Mouse (Mus musculus): ENCODE results near the gene Ccdc194.

The Ccdc194 gene

DNA sequence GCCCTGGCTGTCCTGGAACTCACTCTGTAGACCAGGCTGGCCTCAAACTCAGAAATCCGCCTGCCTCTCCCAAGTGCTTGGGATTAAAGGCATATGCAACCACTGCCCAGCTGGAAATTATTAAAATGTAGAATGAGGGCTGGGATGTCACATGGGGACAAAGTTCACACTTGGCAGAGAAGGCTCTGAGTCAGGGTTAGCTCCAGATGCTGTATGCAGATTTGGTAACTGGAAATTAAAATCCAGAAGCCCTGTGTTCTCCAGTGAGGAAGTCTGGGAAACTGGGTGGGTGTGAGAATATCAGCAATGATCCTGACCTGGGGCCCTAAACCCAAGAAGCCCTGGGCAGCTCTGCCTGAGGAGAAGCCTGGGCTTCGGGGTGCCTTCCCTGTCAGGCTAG, 16.2 kb downstream of the Ccdc194 start:
- peak; percentile 61 for DNase-seq (ENCODE audit: low spot score)

DNA sequence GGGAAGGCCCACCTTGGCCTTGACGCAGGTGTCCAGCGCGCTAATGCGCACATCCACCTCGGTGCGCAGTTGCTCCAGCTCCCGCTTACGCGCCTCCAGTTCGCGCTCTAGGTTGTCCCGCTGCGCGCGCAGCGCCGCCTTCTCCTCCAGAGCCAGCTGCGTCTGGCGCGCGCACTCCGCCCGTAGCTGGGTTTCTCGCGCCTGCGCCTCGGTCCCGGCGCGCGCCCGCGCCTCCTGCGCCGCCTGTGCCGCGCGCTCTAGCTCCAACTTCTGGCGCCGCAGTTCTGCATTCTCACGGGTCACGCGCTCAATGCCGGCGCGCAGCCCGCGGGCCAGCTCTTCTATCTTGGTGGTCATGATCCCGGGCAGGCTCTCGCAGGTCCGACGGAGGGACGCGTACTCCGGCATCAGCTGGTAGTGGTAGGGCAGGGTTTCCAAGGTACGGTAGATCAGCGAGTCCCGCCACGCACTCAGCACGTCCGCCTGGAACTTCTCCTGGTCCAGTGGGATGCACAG, 17.9 kb downstream of the Ccdc194 start:
- peak; percentile 85 for DNase-seq (ENCODE audit: low spot score)

DNA sequence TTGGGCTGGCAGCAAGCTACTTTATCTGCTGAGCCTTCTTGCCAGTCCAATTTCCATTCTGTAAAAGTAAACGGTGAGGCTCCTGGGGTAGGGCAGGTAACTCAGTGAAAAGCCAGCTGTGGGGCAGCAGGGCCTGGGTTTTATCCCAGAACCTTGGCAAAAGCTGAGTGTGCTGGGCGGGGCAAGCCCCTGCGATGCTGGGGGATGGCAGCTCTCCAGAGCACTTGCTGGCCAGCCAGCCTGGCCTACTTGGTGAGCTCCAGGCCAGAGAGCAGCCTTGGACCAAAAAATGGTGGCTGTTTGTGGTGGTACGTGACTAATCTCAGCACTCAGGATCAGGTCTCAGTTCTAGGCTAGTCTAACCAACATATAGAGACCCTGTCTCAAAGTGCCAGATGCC, 19.5 kb downstream of the Ccdc194 start:
- DNase-seq (ENCODE audit: low spot score): peak; percentile 68

DNA sequence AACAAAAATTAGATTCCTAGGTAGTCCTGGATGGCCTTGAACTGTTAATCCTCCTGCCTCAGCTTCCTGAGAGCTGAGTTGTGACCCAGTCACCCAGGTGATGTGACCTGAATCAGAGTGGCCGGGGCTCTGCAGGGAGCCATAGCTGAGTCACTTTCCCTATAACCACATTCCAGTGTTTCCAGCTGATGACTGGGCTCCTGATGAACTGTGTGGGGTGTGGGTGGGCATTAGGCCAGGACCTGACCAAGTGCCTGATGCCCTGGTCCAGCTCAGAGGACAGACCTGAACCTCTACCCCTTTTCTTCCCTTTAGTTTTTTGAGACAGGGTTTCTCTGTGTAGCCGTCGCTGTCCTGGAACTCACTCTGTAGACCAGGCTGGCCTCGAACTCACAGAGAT, 20.2 kb downstream of the Ccdc194 start:
- no peak for DNase-seq (ENCODE audit: low spot score)

DNA sequence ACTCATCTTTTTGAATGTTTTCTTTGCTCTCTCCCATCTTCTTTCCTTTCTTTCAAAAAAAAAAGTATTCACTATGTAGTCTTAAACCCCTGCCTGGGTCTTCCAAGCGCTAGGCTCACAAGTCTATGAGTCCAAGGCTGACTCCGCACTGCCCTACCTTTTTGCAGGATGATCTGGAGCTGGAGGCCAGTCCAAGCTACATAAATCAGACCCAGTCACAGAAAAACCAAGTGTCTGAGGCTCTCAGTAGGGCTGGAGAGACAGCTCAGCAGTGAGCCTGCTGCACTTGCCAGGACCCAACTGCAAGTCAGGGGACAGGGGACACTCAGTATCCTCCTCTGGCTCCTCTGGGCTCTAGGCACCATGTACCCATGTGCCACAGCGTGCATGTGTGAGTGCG, 21.2 kb downstream of the Ccdc194 start:
- DNase-seq (ENCODE audit: low spot score): no peak

DNA sequence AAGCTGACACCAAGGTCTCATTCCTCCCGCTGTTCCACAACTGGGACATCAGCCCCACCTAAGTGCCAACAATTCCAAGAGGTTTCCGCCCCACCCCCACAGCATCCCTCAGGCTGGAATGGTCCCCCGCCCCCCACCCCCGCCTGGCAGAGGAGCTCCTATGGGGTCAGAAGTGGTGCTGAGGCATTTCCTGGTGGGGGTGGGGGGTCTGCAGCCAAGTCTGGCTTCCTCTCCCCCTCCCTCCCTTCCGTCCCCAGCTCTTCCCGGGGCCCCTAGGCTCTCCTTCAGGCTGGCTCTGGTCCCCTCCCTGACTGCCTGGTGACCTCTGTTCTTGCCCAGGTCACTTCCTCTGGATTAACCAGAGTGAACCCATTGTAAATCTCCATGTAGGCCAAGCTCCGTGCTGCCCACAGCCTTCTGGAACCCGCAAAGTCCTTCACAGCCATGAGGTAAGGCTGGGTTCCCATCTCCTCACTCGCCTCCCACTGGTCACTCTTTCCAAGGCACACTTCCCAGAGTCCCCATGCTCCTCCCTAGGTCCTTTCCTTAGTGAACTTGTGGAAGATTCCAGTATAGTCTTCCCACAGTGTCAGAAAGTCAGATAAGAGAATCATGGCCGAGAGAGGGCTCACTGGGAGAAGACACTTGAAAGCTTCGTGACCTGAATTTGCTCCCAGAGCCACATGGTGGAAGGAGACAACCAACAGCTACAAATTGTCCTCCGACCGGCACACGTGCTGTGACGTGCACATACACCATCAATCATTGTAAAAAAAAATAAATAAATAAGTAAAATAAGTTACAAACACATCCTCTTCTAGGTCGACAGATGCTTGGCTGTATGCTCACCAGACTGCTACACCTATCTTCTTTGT, 26.5 kb downstream of the Ccdc194 start:
- no peak for DNase-seq (ENCODE audit: low spot score)

DNA sequence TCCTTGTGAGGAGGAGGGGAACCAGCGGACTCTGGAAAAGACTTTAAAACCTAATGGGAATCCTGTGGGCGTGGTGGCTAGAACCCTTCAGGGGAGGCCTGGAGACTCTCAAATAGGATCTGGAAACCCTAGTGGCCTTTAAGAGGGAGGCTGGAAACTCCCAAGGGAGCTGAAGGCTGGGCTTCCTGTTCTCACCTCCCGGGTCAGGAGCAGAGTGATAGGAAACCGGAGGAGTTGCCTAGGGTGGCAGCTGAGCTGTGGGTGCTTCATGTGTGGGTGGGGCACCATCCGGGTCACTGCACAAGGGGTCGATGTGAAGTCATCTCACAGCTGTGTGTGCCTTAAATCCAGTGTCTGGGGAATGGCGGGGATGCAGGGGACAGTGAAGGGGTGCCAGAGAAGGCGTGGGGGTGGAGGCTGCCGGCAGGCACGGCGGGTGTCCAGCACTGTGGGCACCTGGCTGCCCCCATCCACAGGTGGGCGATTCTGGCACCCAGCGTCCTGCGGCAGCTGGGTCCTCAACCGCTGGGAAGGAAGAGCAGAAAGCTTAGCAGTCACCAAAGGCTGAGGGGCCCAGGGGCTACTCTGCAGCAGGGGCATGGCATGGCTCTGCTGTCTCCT, 27.5 kb downstream of the Ccdc194 start:
- peak; percentile 93 for DNase-seq (ENCODE audit: low spot score)

DNA sequence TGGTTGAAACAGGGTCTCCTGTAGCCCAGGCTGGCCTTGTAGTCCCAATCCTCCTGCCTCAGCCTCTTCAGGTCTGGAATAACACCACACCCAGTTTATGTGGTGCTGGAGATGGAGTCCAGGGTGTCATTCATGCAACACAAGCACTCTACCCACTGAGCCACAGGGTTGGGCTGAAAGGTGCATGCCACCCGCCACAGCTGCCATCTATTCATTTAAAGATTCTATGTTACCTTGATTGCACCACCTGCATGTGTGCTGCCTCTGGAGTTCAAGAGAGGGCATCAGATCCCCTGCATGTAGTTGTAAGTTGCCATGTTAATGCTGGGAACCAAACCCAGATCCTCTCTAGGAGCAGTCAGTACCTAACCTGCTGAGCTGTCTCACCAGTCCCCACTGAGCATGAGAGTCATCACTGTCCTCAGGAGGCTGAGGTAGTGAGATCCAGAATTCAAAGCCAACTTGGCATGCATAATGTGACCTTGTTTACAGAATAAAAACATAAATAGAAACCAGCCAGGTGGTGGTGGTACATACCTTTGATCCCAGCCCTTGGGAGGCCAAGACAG, 28.4 kb downstream of the Ccdc194 start:
- DNase-seq (ENCODE audit: low spot score): no peak

DNA sequence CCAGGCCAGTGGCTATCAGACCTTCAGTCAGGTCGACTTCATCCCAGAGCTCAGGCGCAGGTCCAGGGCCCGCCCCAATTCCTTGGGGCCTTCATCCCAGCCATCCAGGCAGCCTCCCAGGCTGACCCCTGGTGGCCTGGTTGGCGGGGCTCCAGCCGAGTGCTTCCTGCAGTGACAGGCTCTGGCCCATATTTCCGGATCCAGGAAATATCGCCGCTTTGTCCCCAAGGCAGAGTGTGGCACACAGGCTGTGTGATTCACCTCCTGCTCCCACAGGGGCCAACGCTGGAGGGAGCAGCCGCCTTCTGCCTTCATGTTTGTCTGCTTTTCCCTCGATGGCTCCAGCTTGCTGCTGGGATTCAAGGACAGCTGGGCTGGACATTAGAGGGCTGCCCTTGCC, 29.0 kb downstream of the Ccdc194 start:
- DNase-seq (ENCODE audit: low spot score): peak; percentile 97

DNA sequence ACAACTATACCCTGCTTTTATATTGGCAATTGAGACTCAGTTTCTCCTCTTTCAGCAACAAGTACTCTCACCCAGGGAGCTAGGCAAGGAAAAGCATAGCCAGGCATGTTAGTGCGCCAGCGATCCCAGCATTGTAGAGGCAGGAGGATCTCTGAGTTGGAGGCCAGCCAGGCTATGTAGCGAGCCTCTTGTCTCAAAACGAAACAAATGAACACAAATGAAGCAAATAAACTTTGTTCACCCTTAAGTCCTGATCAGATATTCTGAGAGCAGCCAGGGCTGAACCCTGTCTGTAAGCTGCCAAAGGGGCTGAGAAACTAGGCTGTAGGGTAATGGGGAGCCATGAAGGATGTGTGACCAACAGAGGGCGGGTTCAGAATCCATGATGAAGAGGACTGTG, 29.7 kb downstream of the Ccdc194 start:
- peak; percentile 53 for DNase-seq (ENCODE audit: low spot score)

DNA sequence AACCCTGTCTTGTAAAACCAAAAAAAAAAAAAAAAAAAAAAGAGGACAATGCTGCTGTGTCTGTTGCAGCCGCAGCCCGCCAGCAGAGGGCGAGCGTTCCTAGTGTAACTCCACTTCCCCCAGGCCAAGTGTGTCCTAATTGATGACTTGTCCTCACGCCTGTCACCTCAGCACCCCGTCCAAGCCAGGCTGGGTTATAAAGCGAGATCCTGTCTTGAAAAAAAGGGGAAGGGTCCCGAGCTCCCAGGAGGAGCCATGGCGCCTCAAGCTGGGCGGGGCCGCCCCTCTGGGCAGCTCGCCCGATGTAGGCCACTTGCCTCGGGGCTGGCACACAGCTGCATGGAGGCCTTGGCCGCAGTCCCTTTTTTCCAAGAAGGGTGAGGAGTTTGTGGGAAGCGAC, 30.5 kb downstream of the Ccdc194 start:
- DNase-seq (ENCODE audit: low spot score): peak; percentile 94

DNA sequence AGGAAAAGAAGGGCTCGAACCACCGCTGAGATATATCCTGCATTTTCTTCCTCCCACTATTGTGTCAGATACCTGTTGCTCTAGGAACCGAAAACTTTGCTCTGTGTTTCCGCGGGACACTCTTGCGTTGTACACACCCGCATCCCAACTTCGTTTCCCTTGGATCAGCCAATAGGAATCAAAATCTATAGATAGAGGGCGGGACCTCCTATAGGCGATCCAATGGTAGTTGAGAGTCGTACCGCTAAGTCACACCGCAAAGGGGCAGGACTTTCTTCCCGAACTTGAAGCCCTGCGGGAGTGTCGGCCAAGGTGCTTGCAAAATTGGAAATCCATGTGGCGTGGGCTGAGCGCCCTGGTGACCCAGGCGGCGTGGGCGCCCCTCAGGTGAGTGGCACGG, 37.1 kb downstream of the Ccdc194 start:
- DNase-seq (ENCODE audit: low spot score): peak; percentile 98

DNA sequence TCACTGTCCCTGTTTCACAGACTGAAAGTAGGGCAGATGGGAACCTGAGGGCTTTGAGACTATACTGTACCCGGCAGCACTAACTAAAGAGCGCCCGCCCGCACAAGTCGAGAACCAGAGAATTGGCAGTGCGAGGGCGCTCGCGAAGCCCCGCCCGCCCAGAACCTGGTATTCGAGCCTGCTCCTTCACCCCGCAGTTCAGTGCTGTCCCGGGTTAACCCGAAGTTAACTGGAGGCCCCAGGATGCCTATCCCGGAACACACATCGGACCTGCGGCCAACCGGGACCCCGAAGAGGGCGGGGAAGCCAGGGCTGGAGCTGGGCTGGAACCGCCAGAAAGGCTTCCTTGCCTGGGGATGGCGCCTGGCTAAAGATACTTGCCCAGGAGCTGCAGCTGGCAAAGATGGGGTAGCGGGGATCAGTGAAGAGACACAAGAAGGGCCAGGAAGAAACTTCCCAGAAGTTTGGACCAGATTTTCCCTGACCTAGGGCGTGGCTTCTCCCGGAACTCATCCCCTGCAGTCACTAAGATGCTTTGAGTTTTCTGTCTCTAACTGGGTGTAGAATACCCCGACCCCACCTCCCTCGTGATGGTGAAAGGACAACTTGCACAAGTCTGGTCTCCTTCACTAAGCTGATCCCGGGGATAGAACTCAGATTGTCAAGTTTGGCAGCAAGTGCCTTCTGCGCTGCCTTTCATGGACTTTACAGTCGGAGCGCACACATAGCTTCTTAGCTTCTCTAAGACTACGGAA, 37.6 kb downstream of the Ccdc194 start, which contains the start of gene Gtpbp3:
Gtpbp3 (plus strand) TSS at position 413 of the 755 bp plus-strand sequence.
- DNase-seq (ENCODE audit: low spot score): peak; percentile 82

DNA sequence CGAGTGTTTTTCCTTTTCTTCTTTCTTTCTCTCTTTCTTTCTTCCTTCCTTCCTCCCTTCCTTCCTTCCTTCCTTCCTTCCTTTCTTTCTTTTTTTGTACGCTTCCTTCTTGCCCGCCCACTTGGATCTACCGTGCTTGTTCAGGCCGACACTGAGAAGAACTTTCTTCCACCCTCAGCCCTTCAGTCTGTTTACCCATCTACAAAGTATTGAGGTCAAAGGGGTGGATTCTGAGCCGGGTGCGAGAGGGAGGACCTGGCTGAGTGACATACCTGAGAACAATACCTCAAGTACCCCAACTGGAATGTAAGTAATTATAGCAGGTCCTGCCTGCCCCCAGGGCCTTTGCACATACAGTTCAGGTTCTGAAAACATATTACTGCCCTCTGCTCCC, 39.4 kb downstream of the Ccdc194 start:
- DNase-seq (ENCODE audit: low spot score): no peak

DNA sequence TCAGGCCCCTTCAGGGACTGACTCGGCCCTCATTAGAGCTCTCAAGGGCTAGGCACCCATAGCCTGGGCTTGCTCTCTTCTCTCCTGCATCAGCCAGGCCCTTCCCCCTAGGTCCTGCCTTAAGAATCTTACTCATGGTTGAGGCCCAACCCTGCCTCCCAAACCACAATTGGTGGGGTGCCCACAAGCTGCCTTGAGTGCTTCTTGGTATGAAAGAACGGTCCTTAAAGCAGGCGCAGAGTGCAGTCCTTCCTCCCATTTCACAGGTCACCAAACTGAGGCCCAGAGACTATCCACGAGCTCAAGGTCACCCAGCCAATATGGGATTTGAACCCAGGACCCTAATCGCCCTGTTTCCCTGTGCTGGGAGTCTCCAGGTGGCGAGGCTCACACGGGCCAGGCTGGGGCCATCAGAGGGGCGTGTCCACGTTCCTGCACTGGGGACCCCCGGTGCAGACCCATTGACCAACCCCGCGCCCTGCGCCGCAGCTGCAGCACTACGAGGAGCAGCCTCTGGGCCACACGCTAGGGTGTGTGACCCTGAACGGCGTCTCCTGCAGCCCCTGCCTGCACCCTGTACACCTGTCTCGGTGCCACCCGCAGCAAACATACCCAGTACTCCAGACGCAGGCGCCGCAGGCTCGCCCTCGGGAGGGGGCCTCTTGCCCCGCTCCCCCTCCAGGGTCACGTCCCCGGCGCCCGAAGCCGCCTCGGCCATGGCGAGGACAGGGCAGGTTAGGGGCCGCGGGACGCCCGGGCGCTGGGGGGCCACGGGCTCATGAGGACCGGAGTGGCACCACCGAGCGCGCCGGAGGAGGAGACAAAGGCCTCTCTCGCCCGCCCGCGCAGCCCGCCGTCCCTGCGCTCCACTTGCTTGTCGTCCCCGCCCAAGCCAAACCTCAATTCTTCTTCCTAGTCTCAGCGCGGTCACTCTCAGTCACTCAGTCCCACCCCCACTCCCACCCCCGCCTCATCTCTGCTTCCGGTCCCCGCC, 40.1 kb downstream of the Ccdc194 start, which contains the start of gene Ano8:
Ano8 (minus strand) TSS at position 822 of the 994 bp plus-strand sequence.
- peak; percentile 93 for DNase-seq (ENCODE audit: low spot score)

DNA sequence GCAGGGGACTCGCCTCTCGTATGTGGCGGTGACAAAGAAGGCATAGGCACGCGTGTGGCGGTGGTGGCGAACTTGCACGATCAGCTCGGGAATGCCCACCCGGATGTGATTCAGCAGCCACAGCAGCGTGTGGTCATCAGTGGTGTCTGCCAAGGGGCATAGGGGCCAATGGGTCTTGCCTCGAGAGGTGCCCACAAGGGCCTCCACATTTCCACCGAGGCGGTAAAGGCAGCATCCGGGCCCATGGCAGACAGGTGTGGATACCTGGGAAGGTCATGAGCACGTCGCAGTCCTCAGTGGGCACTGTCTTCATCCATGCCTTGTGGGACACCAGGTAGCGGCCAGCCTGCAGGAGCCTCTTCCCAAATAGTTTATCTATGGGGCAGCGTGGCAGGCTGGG, 40.8 kb downstream of the Ccdc194 start:
- no peak for DNase-seq (ENCODE audit: low spot score)

DNA sequence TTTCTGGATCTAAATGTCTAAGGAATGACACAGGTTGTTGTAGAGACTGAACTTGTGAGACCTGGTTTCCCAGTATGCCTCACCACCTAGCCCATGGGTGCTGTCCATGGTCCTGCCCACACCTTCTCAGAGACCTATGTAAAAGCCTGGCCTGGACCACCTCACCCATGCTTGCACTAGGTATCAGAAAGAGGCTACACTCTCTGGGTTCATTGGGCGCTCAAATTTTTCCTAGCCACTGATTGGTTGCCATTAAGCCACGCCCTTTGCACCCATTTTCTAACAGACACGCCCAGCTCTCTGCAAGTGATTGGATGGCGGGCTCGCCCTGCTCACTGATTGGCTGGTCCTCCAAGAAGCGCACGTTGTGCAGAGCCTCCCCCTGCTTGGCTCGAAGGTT, 41.6 kb downstream of the Ccdc194 start:
- no peak for DNase-seq (ENCODE audit: low spot score)

DNA sequence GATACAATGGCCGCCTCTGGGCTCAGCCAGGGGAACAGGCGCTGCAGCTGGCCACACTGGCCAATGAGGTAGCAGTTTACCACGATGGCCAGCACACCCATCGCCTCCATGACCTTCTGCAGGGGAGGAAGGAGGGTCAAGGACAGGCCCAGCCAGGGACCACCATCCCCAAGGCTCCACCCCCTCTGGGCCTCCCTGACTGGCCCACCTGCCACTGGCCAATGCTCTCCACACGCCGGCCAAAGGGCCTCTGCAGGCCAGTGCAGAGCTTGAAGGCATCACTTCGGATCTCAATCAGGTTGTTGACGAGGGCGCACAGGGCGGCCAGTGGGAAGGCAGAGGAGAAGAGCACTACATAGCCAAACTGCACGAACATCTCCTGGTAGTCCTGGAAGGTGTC, 46.6 kb downstream of the Ccdc194 start:
- no peak for DNase-seq (ENCODE audit: low spot score)

DNA sequence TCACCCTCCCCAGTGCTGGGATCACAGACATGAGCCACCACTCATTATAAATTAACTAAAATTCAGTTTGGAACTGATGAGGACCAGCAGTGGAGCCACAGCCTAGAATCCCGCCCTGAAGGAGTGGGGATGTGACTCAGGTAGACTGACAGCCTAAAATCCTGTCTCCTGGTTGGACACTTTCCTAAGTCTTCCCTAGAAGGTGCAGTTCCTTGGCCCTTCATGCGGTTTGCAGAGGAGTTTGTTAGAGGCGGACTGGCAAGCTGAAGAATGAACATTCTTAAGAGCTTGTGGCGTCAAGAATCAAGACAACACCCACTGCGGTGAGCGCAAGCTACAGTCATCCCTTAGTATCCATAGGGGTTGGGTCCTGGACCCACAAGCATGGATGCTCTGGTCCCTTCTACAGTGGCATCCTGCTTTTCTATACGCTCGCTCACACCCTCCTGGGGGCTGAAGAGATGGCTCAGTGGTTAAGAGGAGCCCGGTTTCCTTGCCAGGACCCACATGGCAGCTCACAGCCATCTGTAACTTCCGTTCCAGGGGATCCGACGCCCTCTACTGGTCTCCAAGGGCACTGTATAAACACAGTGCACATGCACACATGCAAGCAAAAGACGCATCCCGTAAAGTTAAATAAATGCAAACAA, 48.2 kb downstream of the Ccdc194 start:
- no peak for DNase-seq (ENCODE audit: low spot score)

All from MN1 (cell line).